Mouse (Mus musculus) CH12.LX (cell line): ENCODE results near the gene Eef1akmt3. TPM values are rescaled to one million over a fixed set of nuclear protein-coding genes. Genes with fewer than 3 reads are reported as not detected.
A peak's percentile ranks its signal among the peaks of the same experiment; 100 is the strongest.

Source experiments
- DNase-seq: peaks from one replicate; pipeline ENCODE4 v3.0.0-alpha.2; 2013; ENCODE audit errors: extremely low read depth
- H3K27ac ChIP-seq: 2 replicates; pipeline ENCODE4 v1.5.1; 2012; ENCODE audit warnings: low read depth, mild to moderate bottlenecking, control low read depth, moderate library complexity; ENCODE audit not compliant: insufficient read depth
- H3K27me3 ChIP-seq: replicated peaks from 2 replicates; pipeline ENCODE3; 2012; ENCODE audit warnings: inconsistent platforms
- H3K36me3 ChIP-seq, 2 experiments: replicated peaks in 1 of 2; 2 replicates each; pipeline versions ENCODE3 to v1.6.1; 2012; ENCODE audit warnings: inconsistent platforms in 1 of 2, low read length in 1 of 2, mild to moderate bottlenecking in 1 of 2, mixed read lengths in 1 of 2, moderate library complexity in 1 of 2; ENCODE audit not compliant: control insufficient read depth in 1 of 2, insufficient read depth in 1 of 2
- H3K4me1 ChIP-seq, 2 experiments: 2 replicates each; pipeline ENCODE4 v1.6.1; 2012; ENCODE audit warnings: inconsistent platforms in 1 of 2, moderate library complexity in 1 of 2; ENCODE audit not compliant: insufficient read depth in 2 of 2, control insufficient read depth in 1 of 2
- H3K4me2 ChIP-seq: 2 replicates; pipeline ENCODE4 v1.6.1; 2012; ENCODE audit warnings: low read depth, mild to moderate bottlenecking, control low read depth; ENCODE audit not compliant: poor library complexity, insufficient read depth, severe bottlenecking
- H3K4me3 ChIP-seq, 3 experiments: fragments of 150-350 bp in 1 of 3; sonication (generic) in 1 of 3; replicated peaks in 1 of 3; 2 replicates each; pipeline versions ENCODE3 to v1.5.1; 2011 to 2012; ENCODE audit warnings: low read depth in 2 of 3, low read length in 2 of 3, mild to moderate bottlenecking in 2 of 3, moderate library complexity in 2 of 3, control low read depth in 1 of 3, improper control_type of control experiment in 1 of 3, inconsistent platforms in 1 of 3, mixed read lengths in 1 of 3; ENCODE audit not compliant: poor library complexity in 1 of 3
- H3K79me2 ChIP-seq: replicated peaks from 2 replicates; pipeline ENCODE4 v1.6.1; 2012; ENCODE audit warnings: mild to moderate bottlenecking, moderate library complexity; ENCODE audit not compliant: control insufficient read depth, poor library complexity, insufficient read depth, severe bottlenecking; ENCODE audit errors: extremely low read depth
- H3K9ac ChIP-seq: 2 replicates; pipeline ENCODE4 v1.6.1; 2012; ENCODE audit warnings: low read depth, mild to moderate bottlenecking, control low read depth, moderate library complexity; ENCODE audit not compliant: insufficient read depth
- H3K9me3 ChIP-seq: replicated peaks from 2 replicates; pipeline ENCODE3; 2012; ENCODE audit warnings: low read length, inconsistent platforms, mixed read lengths
- CHD1 ChIP-seq: IDR thresholded peaks from 2 replicates; pipeline ENCODE4 v1.6.1; 2012; ENCODE audit warnings: low read depth, low read length, improper control_type of control experiment, inconsistent platforms
- CHD2 ChIP-seq: IDR thresholded peaks from 2 replicates; pipeline ENCODE4 v1.6.1; 2011; ENCODE audit warnings: low read length, improper control_type of control experiment
- EP300 ChIP-seq: IDR thresholded peaks from 2 replicates; pipeline ENCODE4 v1.6.1; 2011; ENCODE audit warnings: low read length, improper control_type of control experiment
- GABPA ChIP-seq: IDR thresholded peaks from 2 replicates; pipeline ENCODE4 v1.6.1; 2012; ENCODE audit warnings: low read depth, low read length, improper control_type of control experiment, inconsistent platforms; ENCODE audit not compliant: insufficient replicate concordance
- JUND ChIP-seq: conservative IDR thresholded peaks from 2 replicates; pipeline ENCODE4 v1.6.1; 2011; ENCODE audit warnings: low read depth, low read length, improper control_type of control experiment
- KAT2A ChIP-seq: IDR thresholded peaks from 2 replicates; pipeline ENCODE4 v1.6.1; 2012; ENCODE audit warnings: low read length, improper control_type of control experiment, inconsistent platforms; ENCODE audit not compliant: insufficient replicate concordance
- MAFK ChIP-seq: IDR thresholded peaks from 2 replicates; pipeline ENCODE4 v1.6.1; 2011; ENCODE audit warnings: low read length, improper control_type of control experiment; ENCODE audit not compliant: insufficient replicate concordance
- MAX ChIP-seq: IDR thresholded peaks from 2 replicates; pipeline ENCODE4 v1.6.1; 2011; ENCODE audit warnings: low read length, improper control_type of control experiment
- MAZ ChIP-seq: IDR thresholded peaks from 2 replicates; pipeline ENCODE4 v1.6.1; 2012; ENCODE audit warnings: low read depth, mild to moderate bottlenecking, inconsistent platforms, low read length, improper control_type of control experiment, moderate library complexity
- MEF2A ChIP-seq: IDR thresholded peaks from 2 replicates; pipeline ENCODE4 v1.6.1; 2014; ENCODE audit warnings: low read depth, mild to moderate bottlenecking, inconsistent platforms, low read length, improper control_type of control experiment, borderline replicate concordance
- MXI1 ChIP-seq: IDR thresholded peaks from 2 replicates; pipeline ENCODE4 v1.6.1; 2011; ENCODE audit warnings: mild to moderate bottlenecking, low read depth, low read length, improper control_type of control experiment
- NELFE ChIP-seq: IDR thresholded peaks from 2 replicates; pipeline ENCODE4 v1.6.1; 2011; ENCODE audit warnings: low read depth, low read length, improper control_type of control experiment
- NRF1 ChIP-seq: IDR thresholded peaks from 2 replicates; pipeline ENCODE4 v1.6.1; 2014; ENCODE audit warnings: low read depth, mild to moderate bottlenecking, inconsistent platforms, low read length, improper control_type of control experiment, moderate library complexity
- PAX5 ChIP-seq: IDR thresholded peaks from 2 replicates; pipeline ENCODE4 v1.6.1; 2012; ENCODE audit warnings: low read length, inconsistent platforms, mixed read lengths
- POLR2A ChIP-seq: IDR thresholded peaks from 2 replicates; pipeline ENCODE4 v1.6.1; 2011; ENCODE audit warnings: low read depth, mild to moderate bottlenecking, improper control_type of control experiment, low read length
- SMC3 ChIP-seq: IDR thresholded peaks from 2 replicates; pipeline ENCODE4 v1.6.1; 2011; ENCODE audit warnings: low read depth, low read length, improper control_type of control experiment
- TCF12 ChIP-seq: IDR thresholded peaks from 2 replicates; pipeline ENCODE4 v1.6.1; 2014; ENCODE audit warnings: low read depth, mild to moderate bottlenecking, inconsistent platforms, low read length, improper control_type of control experiment
- UBTF ChIP-seq: IDR thresholded peaks from 2 replicates; pipeline ENCODE4 v1.6.1; 2012; ENCODE audit warnings: low read depth, mild to moderate bottlenecking, inconsistent platforms, low read length, improper control_type of control experiment, moderate library complexity
- USF1 ChIP-seq: IDR thresholded peaks from 2 replicates; pipeline ENCODE4 v1.6.1; 2014; ENCODE audit warnings: low read depth, mild to moderate bottlenecking, inconsistent platforms, low read length, improper control_type of control experiment
- USF2 ChIP-seq: conservative IDR thresholded peaks from 2 replicates; pipeline ENCODE4 v1.6.1; 2011; ENCODE audit warnings: low read depth, low read length, improper control_type of control experiment
- ZMIZ1 ChIP-seq: IDR thresholded peaks from 2 replicates; pipeline ENCODE4 v1.6.1; 2012; ENCODE audit warnings: low read depth, mild to moderate bottlenecking, inconsistent platforms, low read length, improper control_type of control experiment
- dilution Hi-C: fragments of 300-500 bp; cut with MboI; formaldehyde crosslinking; loops from 2 replicates; pipeline ENCODE4 v1.14.3; 2020; ENCODE audit warnings: low sequenced_read_pairs; ENCODE audit not compliant: extremely low pct_unique_long_range_greater_than_20kb, extremely low pct_ligation_motif_present
- in situ Hi-C: fragments of 300-500 bp; cut with MboI; formaldehyde crosslinking; loops from 3 replicates; pipeline ENCODE4 v1.14.3; 2019; ENCODE audit warnings: low sequenced_read_pairs, low pct_ligation_motif_present, low pct_unique_long_range_greater_than_20kb, mixed read lengths
- polyA plus RNA-seq: library from polyadenylated mRNA; unstranded; fragments of >175 nt; gene quantifications from 2 replicates; pipeline ENCODE4 v1.2.1, GENCODE M21; 2012; ENCODE audit warnings: low read depth; ENCODE audit not compliant: insufficient read length
- total RNA-seq, 2 experiments: library from RNA; depleted of rRNA; stranded (reverse); fragments of 300-350 nt in 1 of 2; fragments of >200 nt in 1 of 2; gene quantifications; 2 replicates each; pipeline ENCODE4 v1.2.3; 2012 to 2014

The Eef1akmt3 gene
- total and polyA plus RNA-seq, 3 experiments = 0.78 to 1.1 (median 0.98) TPM

DNA sequence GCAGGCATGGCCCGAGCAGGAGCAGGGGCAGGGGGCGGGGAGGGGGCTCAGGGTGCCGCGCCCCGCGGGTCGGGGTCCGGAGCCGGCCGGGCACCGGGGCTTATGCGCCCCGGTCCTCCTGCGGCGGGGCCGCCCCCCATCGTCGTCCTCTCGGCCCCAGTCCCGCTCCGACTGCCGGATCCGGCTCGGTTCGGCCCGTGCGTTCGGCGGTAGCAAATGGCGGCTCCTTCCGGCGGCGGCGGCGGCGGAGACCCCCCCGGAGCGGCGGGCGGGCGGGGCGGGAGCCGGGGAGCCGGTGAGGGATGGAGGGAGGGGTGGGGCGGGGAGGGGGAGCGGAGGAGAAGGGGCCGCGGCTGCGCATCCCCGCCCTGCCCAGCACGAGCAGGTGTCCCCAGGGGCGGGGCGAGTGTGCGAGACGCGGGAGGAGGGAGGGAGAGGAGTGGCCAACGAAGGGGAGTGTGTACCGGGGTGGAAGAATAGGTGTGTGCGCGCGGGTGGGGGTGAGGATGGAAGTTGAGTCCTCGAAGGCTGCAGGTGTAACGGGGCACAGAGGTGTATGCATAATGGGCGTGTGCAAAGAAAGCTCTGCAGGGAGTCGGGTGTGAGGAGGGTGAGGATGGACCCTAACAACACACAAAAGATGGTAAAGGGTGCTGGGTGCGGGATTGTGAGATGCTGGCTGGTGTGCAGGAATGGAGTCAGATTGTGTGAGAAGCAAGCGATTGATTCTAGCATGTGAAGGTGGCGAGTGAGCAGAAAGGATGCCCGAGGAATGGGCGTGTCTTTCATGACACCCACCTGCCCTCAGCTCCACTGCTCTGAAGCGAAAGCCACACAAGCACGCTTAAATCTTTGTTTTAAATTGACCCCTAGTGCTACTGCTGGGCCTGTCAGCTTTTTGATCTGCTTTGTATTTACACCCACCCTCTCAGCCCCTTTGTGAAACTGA is 18.9 kb upstream of the Eef1akmt3 start, which contains the start of gene March9 (continued):
- TF ChIP-seq NELFE (no peak), GABPA (no peak), NRF1 (peak; percentile 81)
- TF ChIP-seq, all 38 proteins: peak for 6

DNA sequence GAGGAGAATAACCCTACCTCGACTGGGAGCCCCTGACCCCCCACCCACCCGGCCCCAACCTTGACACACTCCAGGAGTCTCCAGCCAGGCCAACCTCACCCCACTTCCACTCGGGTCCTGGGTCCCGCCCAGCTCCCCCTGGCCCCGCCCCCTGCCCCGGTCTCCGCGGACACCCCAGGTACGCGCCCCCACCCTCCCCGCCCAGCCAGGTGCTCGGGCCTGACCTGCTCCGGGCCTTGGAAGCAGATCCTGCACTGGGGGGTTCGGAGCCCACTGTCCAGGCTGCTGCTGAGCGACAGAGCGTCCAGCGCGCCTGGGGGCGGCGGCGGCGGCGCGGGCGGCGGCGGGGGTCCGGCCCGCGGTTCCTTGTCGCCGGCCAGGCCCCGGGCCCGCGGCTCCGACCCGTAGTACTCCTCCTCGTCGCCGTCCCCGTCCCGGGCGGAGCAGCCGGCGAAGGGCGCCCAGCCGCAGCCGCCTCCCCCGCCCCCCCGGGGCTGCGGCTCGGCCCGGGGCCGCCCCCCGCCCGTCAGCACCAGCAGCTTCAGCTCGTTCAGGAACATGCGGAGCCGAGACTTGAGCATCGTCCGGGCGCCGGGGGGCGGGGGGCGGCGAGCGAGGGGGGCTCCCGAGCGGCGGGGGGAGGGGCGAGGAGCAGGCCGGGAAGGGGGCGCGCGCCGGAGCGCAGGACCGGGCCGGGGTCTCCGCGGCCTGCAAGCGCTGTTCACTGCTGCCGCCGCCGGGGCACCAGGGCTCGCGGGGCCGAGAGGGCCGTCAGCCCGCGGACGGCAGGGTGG is 18.1 kb upstream of the Eef1akmt3 start:
- Histone ChIP-seq H3K79me2 (peaks cover 8% of the 10 kb centered on the region), H3K4me3 (peak overlapping the region; percentile 42 to 90 (median 58)), H3K9ac (peak overlapping the region; percentile 91), H3K4me2 (peak overlapping the region; percentile 69), H3K4me1 (peaks cover 12 to 40% of the 10 kb centered on the region in 2 experiments), H3K36me3 (peaks cover 13 to 15% of the 10 kb centered on the region in 2 experiments), H3K27me3 (peaks cover 37% of the 10 kb centered on the region), H3K9me3 (no peaks in the 10 kb centered on the region), H3K27ac (no peak overlapping the region)
- dilution Hi-C loops (no loop called here), in situ Hi-C loops (no loop called here)
- no peak for DNase-seq
- TF ChIP-seq EP300 (no peak), KAT2A (no peak), UBTF (peak; percentile 25; the same call in 1 of the 2 replicates), MXI1 (no peak)

DNA sequence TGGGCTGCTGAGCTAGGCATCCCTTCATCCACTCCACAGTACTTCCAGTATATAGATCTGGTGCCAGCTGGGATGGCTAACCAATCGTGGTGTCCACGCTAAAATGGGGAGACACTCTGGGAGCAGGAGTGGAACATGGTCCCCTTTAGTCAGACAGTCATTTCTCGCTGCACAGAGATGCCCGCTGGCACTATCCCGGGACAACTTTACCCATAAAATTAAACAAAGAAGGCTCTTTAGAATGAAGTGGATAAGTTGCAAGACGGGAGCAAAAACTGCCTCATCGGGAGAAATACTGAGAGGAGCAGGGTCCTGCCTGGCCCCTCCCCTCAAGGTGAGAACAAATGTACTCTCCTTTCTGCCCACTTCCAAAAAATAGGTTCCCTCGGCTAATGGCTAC is 17.4 kb upstream of the Eef1akmt3 start:
- H3K9me3 ChIP-seq = no peaks in the 10 kb centered on the region
- H3K27ac ChIP-seq = no peak overlapping the region
- H3K4me1 ChIP-seq = peaks cover 12 to 40% of the 10 kb centered on the region in 2 experiments
- H3K27me3 ChIP-seq = peaks cover 37% of the 10 kb centered on the region
- in situ Hi-C loops (no loop called here), dilution Hi-C loops (no loop called here)
- H3K4me2 ChIP-seq = peak overlapping the region; percentile 69
- TF ChIP-seq ZMIZ1 (no peak), EP300 (no peak), MAFK (no peak), KAT2A (no peak), CHD1 (no peak), MEF2A (no peak), SMC3 (no peak), MAX (no peak), NRF1 (no peak), PAX5 (no peak), CHD2 (no peak), USF2 (no peak), MAZ (no peak), TCF12 (no peak), USF1 (no peak), POLR2A (no peak), MXI1 (no peak), JUND (no peak)
- H3K4me3 ChIP-seq = peak overlapping the region in 1 of 3 experiments; percentile 11
- H3K36me3 ChIP-seq = peaks cover 12 to 15% of the 10 kb centered on the region in 2 experiments
- H3K79me2 ChIP-seq = peaks cover 2% of the 10 kb centered on the region; the same call in 1 of the 2 replicates
- DNase-seq = no peak
- H3K9ac ChIP-seq = 0 out of 2 replicates have a peak overlapping the region, but pooled peaks have one; percentile 91
